Mouse (Mus musculus): Measurements from ENCODE around the gene Tmem100.

DNA sequence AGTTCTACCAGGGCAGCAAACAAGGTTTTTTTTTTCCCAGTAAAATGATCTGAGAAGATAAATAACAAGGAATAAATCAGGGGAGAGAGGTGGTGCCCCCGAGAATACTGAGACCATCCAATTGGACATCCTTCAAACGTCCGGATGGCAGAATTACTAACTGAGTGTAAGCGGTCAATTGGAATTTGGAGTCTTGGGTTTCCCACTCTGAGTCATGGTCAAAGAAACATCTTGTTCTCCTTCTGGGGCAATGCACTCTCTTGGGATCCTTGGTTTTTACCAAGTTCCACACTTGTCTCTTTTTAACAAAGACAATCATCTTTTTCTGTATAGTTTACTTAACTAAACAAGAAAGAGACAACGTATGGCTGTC, 3.4 kb upstream of the Tmem100 start:
- no peak for TF ChIP-seq POLR2A (IDR thresholded peaks at IDR 0.05; ENCODE audit: borderline replicate concordance, low read depth, low read length)
- TF ChIP-seq CTCF (IDR thresholded peaks at IDR 0.05; ENCODE audit: low read depth, low read length): no peak

Data from bone marrow macrophage, adult 2 months (primary cell).